Mouse (Mus musculus) erythroblast, embryonic 14.5 days (primary cell): ENCODE results near the gene Nop2.

Source experiments
- GATA1 ChIP-seq: IDR thresholded peaks from 2 replicates; pipeline ENCODE4 v1.6.1; 2012; ENCODE audit warnings: low read length, inconsistent platforms, mixed read lengths
- TAL1 ChIP-seq: IDR thresholded peaks from 3 replicates; pipeline ENCODE4 v1.6.1; 2012; ENCODE audit warnings: low read length, inconsistent platforms, mixed read lengths

DNA sequence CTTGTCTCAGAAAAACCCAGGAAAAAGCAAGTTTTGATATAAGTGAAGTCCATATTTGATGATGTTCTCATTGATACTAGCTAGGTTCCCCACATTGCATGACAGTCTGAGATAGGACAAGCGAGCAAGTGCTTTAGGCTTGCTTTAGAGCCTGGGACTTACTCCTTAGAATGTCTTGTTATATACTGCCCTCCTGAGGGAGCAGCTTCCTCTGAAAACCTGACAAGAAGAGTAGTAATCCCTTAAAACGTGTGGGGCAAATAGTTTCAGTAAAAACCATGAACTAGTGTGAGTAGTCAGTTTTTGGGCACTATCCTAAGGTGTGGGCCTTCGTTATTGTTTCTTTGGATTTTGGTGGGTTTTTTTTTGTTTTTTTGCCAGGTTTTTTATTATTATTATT, 11.4 kb downstream of the Nop2 start:
- TF ChIP-seq GATA1 (no peak), TAL1 (no peak)
